Mouse (Mus musculus) G1E (cell line): ENCODE results near the gene Capg. TPM values are rescaled to one million over a fixed set of nuclear protein-coding genes. Genes with fewer than 3 reads are reported as not detected.
"Not testable (repeated sequence)": the region's sequence is repeated elsewhere in the genome, so short reads cannot be mapped to it uniquely, and the experiment has no call there.

Source experiments
- ATAC-seq: 2 replicates; pipeline ENCODE4 v1.8.0; 2016; ENCODE audit warnings: mild to moderate bottlenecking; ENCODE audit not compliant: insufficient number of reproducible peaks, poor library complexity, low FRiP score, severe bottlenecking; ENCODE audit errors: extremely low read depth
- DNase-seq: peaks from one replicate; pipeline ENCODE4 v3.0.0; 2012; ENCODE audit warnings: low spot score
- H3K27me3 ChIP-seq: 2 replicates; pipeline ENCODE4 v1.6.1; 2012; ENCODE audit warnings: mild to moderate bottlenecking, low read length, inconsistent platforms; ENCODE audit not compliant: insufficient read depth
- H3K36me3 ChIP-seq: replicated peaks from 2 replicates; pipeline ENCODE3; 2012; ENCODE audit warnings: mild to moderate bottlenecking, inconsistent platforms
- H3K4me1 ChIP-seq: 2 replicates; pipeline ENCODE4 v1.6.1; 2012; ENCODE audit warnings: low read depth, low read length, inconsistent platforms, mixed read lengths; ENCODE audit not compliant: insufficient read depth
- H3K4me3 ChIP-seq: 2 replicates; pipeline ENCODE4 v1.5.1; 2012; ENCODE audit warnings: low read depth, mild to moderate bottlenecking, inconsistent platforms, low read length, moderate library complexity, mixed read lengths
- H3K9me3 ChIP-seq: replicated peaks from 2 replicates; pipeline ENCODE4 v1.6.1; 2012; ENCODE audit warnings: inconsistent platforms
- CTCF ChIP-seq: IDR thresholded peaks from 2 replicates; pipeline ENCODE4 v1.5.1; 2012; ENCODE audit warnings: low read depth, low read length, inconsistent platforms, mixed read lengths
- GATA1 ChIP-seq: IDR thresholded peaks from 2 replicates; pipeline ENCODE4 v1.6.1; 2012; ENCODE audit warnings: borderline replicate concordance, low read length, inconsistent platforms, mixed read lengths
- GATA2 ChIP-seq: IDR thresholded peaks from 2 replicates; pipeline ENCODE4 v1.6.1; 2012; ENCODE audit warnings: low read depth, low read length, inconsistent platforms, borderline replicate concordance
- POLR2AphosphoS5 ChIP-seq: IDR thresholded peaks from 2 replicates; pipeline ENCODE4 v1.6.1; 2012; ENCODE audit warnings: low read depth, low read length, inconsistent platforms; ENCODE audit not compliant: insufficient replicate concordance
- TAL1 ChIP-seq: conservative IDR thresholded peaks from 2 replicates; pipeline ENCODE4 v1.6.1; 2012; ENCODE audit warnings: low read depth, low read length, inconsistent platforms, mixed read lengths
- polyA plus RNA-seq: library from polyadenylated mRNA; stranded (reverse); fragments of >175 nt; gene quantifications from 2 replicates; pipeline ENCODE4 v1.2.3, GENCODE M21; 2012
- total RNA-seq, 2 experiments: library from RNA; stranded (forward) in 1 of 2; stranded (reverse) in 1 of 2; fragments of 200-1000 nt in 1 of 2; fragments of >200 nt in 1 of 2; fragmentation: Nextera tagmentation in 1 of 2; gene quantifications; 2 replicates each; pipeline ENCODE4 v1.2.3; 2014 to 2017

Capg gene
- total and polyA plus RNA-seq, 3 experiments, result 37.8 to 113 (median 102) TPM

- ATAC-seq (no peak), DNase-seq (no peak)
- H3K4me3 ChIP-seq, result no peak overlapping the region
- no peaks in the 10 kb centered on the region for H3K4me1 ChIP-seq
- H3K27me3 ChIP-seq, result peaks cover 37% of the 10 kb centered on the region
- H3K36me3 ChIP-seq, result no peaks in the 10 kb centered on the region
- H3K9me3 ChIP-seq, result no peaks in the 10 kb centered on the region
- no peak for TF ChIP-seq CTCF
- no peak for TF ChIP-seq GATA2
- TF ChIP-seq TAL1, result no peak
- TF ChIP-seq POLR2AphosphoS5, result no peak
- no peak for TF ChIP-seq GATA1
Observed at GRCm38 (mm10) chr6:72527070-72527469, 17.1 kb upstream of the Capg start.

GRCm38 (mm10) chr6:72528410-72529151 is 15.6 kb upstream of the Capg start:
- Histone ChIP-seq H3K9me3 (no peaks in the 10 kb centered on the region), H3K4me1 (no peaks in the 10 kb centered on the region), H3K27me3 (peaks cover 28% of the 10 kb centered on the region), H3K36me3 (no peaks in the 10 kb centered on the region), H3K4me3 (no peak overlapping the region)
- no peak for TF ChIP-seq GATA1
- TF ChIP-seq CTCF, result no peak
- TF ChIP-seq TAL1, result no peak
- no peak for TF ChIP-seq GATA2
- no peak for TF ChIP-seq POLR2AphosphoS5
- DNase-seq (no peak), ATAC-seq (no peak)

DNA sequence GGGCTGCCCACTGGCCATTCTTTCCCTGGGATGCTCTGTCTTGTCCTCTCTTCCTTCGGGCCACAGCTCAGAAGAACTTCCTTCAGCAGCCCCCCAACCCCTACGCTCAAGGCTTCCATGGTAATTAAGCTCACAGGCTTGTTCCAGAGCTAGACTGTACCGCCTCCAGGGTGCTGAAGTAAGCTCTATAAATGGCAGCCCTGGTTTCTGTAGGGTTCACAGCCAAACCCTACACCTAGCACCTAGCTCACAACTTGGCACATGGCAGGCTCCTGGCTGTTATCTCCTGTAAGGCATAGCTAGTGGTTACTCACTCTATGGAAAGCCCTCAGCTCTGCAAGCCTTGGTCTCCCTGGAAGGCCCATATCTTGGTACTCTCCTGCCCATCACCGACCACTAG is 11.6 kb upstream of the Capg start:
- H3K27me3 ChIP-seq, result peaks cover 11% of the 10 kb centered on the region
- TF ChIP-seq CTCF, result no peak
- TF ChIP-seq POLR2AphosphoS5, result no peak
- TF ChIP-seq GATA1, result no peak
- no peak for TF ChIP-seq TAL1
- no peak for TF ChIP-seq GATA2
- DNase-seq (no peak), ATAC-seq (no peak)
- H3K9me3 ChIP-seq, result no peaks in the 10 kb centered on the region
- no peaks in the 10 kb centered on the region for H3K36me3 ChIP-seq
- H3K4me3 ChIP-seq, result no peak overlapping the region
- H3K4me1 ChIP-seq, result peaks cover 14% of the 10 kb centered on the region

- not testable (repeated sequence) for ATAC-seq
Observed at GRCm38 (mm10) chr6:72533555-72533954, 10.6 kb upstream of the Capg start.

DNA sequence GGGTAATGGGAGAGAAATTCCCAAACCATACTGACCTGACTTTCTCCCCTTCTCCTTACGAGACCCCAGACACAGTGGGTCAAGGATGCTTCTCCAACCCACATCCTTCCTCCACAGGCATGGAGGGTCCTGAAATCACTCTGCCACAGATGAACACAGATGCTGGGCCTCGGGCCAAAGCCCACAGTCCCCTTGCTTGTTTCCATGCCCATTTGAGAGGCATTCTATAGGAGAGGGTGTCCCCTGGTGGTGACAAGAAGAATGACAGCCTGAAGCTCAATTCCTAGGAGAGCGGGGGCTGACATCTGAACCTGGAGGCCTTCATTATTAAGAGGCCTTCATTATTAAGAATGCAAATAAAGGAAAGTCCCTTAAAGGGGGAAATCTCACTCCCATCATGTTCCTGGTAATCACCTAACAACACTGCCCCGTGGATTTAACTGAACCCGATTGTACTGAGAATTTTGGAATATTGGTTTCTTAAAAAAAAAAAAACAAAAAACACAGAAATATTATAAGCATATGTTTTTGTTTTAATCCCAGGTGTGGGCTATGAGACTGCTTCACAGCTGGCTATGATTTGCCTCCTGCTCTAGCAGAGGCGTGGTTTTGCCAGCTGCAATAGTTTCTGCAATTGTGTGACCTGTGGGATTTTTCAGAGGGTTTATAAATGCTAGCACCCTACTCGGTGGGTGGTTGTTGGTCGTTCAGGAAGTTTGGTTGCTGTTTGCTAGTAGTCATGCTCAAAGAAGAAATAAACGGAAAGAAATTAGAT is 10.0 kb upstream of the Capg start:
- peaks cover 30% of the 10 kb centered on the region for H3K4me1 ChIP-seq
- no peaks in the 10 kb centered on the region; the same call in 1 of the 2 replicates for H3K27me3 ChIP-seq
- TF ChIP-seq CTCF (peak; percentile 96), TAL1 (no peak)
- no peaks in the 10 kb centered on the region for H3K36me3 ChIP-seq
- ATAC-seq (no peak), DNase-seq (peak; percentile 68)
- no peaks in the 10 kb centered on the region for H3K9me3 ChIP-seq
- no peak overlapping the region for H3K4me3 ChIP-seq

More at GRCm38 (mm10) chr6:72533555-72533954, 10.6 kb upstream of the Capg start:
- H3K36me3 ChIP-seq, H3K4me3 ChIP-seq, DNase-seq, H3K9me3 ChIP-seq, H3K27me3 ChIP-seq: not testable (repeated sequence)
- H3K4me1 ChIP-seq, result peaks cover 24% of the 10 kb centered on the region

DNA sequence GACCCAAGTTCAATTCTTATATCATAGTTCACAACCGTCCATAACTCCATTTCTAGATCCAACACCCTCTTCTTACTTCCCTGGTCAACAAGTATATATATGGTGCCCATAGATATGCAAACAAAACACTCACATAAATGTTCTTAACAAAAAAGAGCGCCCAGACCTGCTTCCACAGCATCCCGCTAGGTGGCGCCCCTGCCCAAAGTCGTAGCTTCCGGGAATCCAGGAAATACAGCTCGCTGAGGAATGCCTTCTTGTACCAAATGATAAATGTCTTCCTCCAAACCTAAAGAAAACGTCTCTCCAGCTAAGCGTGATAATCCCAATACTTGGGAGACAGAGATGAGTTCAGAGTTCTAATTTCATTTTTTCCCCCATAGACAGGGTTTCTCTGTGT is 9.0 kb upstream of the Capg start:
- TF ChIP-seq GATA1 (no peak), CTCF (peak; percentile 66), POLR2AphosphoS5 (no peak), TAL1 (no peak), GATA2 (no peak)
- no peaks in the 10 kb centered on the region for H3K36me3 ChIP-seq
- ATAC-seq (no peak), DNase-seq (peak; percentile 63)
- H3K27me3 ChIP-seq, result no peaks in the 10 kb centered on the region
- no peak overlapping the region; the same call in 1 of the 2 replicates for H3K4me3 ChIP-seq
- no peaks in the 10 kb centered on the region for H3K9me3 ChIP-seq
- H3K4me1 ChIP-seq, result peaks cover 33% of the 10 kb centered on the region
